Mouse (Mus musculus): ENCODE data around the gene Olfr303. TPM values are rescaled to one million over a fixed set of nuclear protein-coding genes. Genes with fewer than 3 reads are reported as not detected.

Olfr303 gene
- polyA plus RNA-seq (2012) = not detected in 2 replicates

DNA sequence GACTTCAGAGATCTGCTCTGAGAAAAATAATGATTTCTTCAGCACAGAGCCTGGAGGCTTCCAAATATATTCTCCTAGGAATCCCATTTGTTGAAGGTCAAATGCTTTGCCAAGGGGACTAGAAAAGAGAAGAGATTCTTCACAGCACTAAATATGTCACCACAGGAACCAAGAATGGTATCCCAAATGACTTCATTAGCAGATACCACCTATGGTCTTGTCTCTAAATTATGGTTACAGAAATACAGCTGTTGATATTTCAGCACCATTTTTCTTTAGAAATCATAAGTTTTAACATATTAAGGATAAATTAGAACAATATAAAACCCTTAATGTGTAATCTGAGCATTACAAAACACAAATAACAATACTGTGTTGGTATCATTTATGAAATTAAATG lies at the start of gene Olfr303:
Gene Olfr303, minus strand, starts transcription at position 101 of the 400 bp plus-strand sequence.

DNA sequence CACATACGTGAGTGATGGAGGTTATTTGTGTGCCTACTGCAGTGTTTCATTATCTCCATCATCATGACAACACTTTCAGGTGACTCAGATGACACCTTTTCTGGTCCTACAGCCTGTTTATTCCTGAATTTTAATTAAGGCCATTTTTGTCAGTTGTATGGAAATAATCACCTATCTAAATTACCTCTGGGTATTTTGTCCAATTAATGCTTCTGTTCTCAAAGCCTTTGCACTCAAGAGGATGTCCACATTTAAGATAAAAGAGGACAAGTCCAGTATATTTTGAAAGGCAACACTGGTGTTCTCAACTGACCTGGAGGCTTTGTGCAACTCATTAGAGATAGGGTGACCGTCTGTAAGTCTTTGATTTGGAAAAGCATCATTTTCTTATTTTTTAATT lies 6.0 kb upstream of the Olfr303 start, which contains the start of gene Olfr301:
Gene Olfr301, plus strand, starts transcription at position 301 of the 400 bp plus-strand sequence.

DNA sequence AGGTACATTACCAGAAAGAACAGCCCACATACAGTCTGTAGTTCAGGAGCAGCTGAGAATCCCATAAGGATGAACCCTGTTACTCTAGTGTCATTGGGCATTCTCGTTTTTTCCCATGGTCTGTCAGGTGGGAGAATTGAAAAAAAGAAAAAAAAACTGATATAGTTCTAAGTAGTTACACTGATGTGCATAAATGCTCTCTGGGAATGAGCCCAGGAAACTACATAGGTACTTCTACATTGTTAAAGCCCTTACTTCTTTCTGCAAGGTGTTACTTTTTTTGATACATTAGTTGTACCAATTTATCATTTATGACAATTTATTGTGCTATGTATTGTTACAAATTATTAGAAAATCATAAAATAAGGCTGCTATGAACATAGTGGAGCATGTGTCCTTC lies 11.0 kb downstream of the Olfr303 start, which contains the start of gene Olfr304:
Gene Olfr304, minus strand, starts transcription at position 101 of the 400 bp plus-strand sequence.

DNA sequence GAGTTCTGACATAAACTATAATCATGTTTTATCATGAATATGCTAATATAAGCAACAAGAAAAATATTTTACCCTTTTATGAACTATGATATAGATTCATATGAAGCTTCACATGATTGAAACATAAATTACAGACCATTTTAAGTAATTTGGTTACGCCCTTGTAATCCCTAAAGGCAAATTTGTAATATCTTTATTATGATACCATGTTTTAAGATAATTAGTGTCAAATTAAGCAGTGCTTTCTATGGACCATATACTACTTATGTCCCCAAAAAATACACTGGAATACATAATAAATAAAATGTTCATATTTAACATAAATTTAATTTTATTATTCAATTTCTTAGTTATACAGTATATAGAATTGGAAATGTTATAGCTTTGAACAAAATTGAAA lies 30.8 kb downstream of the Olfr303 start, which contains the start of gene Olfr305:
Gene Olfr305, minus strand, starts transcription at position 101 of the 400 bp plus-strand sequence.

Other genes starting within 250 kb of the Olfr303 start
- 0.01 TPM in 1 of 2 replicates, not detected in the other for gene Vmn2r75, start 226.0 kb downstream of the Olfr303 start, polyA plus RNA-seq (2012)
- 0.01 TPM in 2 replicates for gene Vmn2r76, start 151.5 kb downstream of the Olfr303 start, polyA plus RNA-seq (2012)
- not detected in 2 replicates for gene Olfr310, start 120.6 kb downstream of the Olfr303 start, polyA plus RNA-seq (2012)
- gene Olfr309, start 84.1 kb downstream of the Olfr303 start, polyA plus RNA-seq (2012) = 0.02 TPM in 1 of 2 replicates, not detected in the other
- gene Olfr308, start 72.2 kb downstream of the Olfr303 start, polyA plus RNA-seq (2012) = not detected in 2 replicates
- gene Olfr307, start 60.2 kb downstream of the Olfr303 start, polyA plus RNA-seq (2012) = not detected in 2 replicates
- not detected in 2 replicates for gene Olfr305, start 30.9 kb downstream of the Olfr303 start, polyA plus RNA-seq (2012)
- gene Olfr304, start 11.1 kb downstream of the Olfr303 start, polyA plus RNA-seq (2012) = not detected in 2 replicates
- not detected in 2 replicates for gene Olfr301, start 6.1 kb upstream of the Olfr303 start, polyA plus RNA-seq (2012)
- gene Olfr299, start 62.1 kb upstream of the Olfr303 start, polyA plus RNA-seq (2012) = not detected in 2 replicates
- gene Olfr298, start 94.7 kb upstream of the Olfr303 start, polyA plus RNA-seq (2012) = not detected in 2 replicates
- gene Olfr297, start 122.2 kb upstream of the Olfr303 start, polyA plus RNA-seq (2012) = not detected in 2 replicates
- 0.01 TPM in 1 of 2 replicates, not detected in the other for gene Olfr295, start 186.1 kb upstream of the Olfr303 start, polyA plus RNA-seq (2012)
- not detected in 2 replicates for gene Olfr294, start 218.9 kb upstream of the Olfr303 start, polyA plus RNA-seq (2012)

All from megakaryocyte-erythroid progenitor cell, adult 5 weeks (primary cell).